Mouse (Mus musculus) liver, adult (tissue): ENCODE measurements around the gene Ints3.

Experiments
- GATA4 ChIP-seq: IDR thresholded peaks from 2 replicates; pipeline ENCODE4 v1.6.1; 2014; ENCODE audit warnings: mild to moderate bottlenecking, low read length; ENCODE audit not compliant: insufficient replicate concordance

Gene Ints3

GRCm38 (mm10) chr3:90425499-90425898 lies 7.9 kb downstream of the Ints3 start:
- no peak for TF ChIP-seq GATA4

DNA sequence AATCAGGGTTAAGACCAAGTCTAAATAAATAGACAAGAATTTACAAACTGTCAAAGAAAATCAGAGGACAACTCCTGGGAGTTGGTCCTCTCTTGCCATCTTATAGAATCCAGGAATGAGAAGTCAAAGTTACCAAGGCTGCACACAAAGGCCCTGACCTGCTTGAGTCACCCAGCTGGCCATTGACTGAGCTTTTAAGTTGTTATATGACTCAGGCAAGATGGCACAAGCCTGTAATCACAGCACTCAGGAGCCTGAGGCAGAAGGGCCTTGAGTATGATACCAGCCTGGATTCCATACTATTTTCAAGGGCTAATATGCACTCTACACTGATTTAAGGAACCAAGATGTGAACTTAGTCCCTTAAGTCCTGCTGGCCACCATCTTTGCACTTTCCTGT lies 9.9 kb downstream of the Ints3 start:
- no peak for TF ChIP-seq GATA4

GRCm38 (mm10) chr3:90420696-90421095 lies 12.7 kb downstream of the Ints3 start:
- TF ChIP-seq GATA4: no peak

- TF ChIP-seq GATA4: no peak
Measured at GRCm38 (mm10) chr3:90413011-90413396, 20.4 kb downstream of the Ints3 start.

DNA sequence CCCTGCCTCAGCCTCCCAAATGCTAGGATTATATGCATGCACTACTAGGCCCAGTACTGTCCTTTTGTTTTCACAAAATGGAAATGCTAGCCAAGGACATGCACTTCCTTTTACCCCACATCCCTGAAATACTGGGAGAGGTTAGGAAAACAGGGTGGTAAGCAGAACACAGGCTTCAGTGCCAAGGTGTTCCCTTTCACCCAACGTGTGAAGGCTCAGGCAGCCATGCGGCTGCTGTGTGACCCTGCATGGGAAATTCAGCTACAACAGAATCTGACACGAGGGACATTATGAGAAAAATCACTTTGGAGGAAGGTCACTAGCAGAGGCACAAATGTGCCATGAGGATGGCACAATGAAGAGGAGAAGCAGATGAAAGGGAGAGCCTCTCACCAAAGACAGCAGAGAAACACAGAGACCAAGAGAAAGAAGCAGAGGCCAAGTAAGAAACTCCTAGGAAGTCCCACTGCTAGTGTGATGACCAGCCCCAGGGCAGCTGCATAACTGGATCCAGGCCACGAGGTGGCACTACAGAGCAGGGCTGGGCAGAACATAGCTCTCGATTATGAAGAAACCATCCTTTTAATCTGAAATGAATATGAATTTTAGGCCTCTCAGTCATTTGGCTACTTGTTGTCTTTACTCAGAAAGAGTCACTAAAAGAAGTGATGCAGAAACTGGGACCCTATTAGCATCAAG lies 21.0 kb downstream of the Ints3 start:
- TF ChIP-seq GATA4: no peak

DNA sequence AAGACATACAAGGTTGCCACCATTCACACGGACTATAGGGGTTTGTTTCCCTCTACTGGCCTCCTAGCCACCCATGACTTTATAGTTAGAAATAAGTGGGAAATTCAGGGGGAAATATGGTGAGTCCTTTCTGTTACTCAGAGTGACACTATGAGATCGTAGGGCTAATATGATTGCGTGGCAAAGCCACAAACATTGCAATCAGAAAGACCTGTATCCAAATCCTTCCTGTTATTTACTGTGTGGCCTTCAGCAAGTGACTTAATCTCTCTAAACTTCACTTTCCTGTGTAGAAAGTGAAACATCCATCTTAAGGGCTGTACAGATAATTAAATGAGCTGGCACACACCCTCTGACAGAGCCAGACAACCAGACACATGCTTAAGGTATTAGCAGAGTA lies 24.7 kb downstream of the Ints3 start:
- TF ChIP-seq GATA4: no peak

GRCm38 (mm10) chr3:90406414-90406813 lies 27.0 kb downstream of the Ints3 start:
- TF ChIP-seq GATA4: no peak

DNA sequence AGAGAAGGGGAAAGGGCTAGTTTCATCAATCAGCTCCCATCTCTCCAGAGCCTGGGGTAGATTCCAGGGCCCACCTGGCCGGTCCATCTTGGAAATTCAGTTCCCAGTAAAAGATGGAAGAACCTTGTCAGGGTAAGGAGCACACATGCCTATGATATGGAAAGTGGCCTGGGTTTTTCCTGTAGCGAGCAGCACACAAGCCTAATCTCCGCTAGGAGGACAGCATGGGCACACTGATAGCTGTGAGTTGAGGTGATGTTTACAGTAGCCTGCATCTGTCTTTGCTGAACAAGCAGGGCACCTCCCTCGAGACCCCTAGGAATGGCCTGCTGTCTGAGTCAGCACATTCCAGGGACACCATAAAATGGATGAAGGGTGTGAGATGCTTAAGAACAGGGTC lies 28.8 kb downstream of the Ints3 start:
- TF ChIP-seq GATA4: no peak

DNA sequence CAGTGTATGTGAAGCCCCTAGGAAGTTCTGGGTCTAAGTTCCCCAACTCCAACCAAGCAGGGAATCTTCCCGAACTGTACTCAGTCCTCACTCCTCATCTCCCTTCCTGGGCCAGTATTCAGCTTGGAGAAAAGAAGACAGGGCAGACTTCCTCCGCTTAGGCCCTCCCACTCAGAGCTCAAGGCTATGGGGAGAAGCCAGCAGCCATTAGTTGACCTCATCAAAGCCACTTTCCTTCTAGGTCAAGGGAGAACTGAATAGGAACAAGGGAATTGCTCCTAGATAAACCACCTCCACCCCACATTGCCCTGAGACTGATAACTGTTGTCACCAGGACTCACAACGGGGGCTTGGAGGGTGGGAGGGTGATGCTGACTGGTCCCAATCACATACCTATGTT lies 29.3 kb downstream of the Ints3 start:
- TF ChIP-seq GATA4: no peak

DNA sequence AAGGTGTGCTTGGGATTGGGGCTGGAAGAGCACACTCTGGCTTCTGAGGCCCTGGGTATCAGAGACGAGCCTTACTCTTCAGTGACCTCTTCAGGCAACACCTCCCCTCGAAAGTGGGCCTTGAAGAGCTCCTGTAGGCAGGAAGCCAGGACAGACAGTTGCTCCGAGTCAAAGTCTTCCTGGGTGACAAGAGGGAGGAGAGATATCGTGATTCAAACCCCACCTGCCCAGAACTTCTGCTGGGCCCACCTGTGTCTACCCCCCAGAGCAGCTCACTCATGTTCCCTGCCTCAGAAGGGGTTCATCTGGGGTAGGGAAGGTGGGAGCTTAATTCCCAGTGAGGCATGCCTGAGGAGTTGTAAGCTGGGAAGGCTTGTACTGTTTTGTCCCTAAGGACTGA lies 32.4 kb downstream of the Ints3 start:
- no peak for TF ChIP-seq GATA4

DNA sequence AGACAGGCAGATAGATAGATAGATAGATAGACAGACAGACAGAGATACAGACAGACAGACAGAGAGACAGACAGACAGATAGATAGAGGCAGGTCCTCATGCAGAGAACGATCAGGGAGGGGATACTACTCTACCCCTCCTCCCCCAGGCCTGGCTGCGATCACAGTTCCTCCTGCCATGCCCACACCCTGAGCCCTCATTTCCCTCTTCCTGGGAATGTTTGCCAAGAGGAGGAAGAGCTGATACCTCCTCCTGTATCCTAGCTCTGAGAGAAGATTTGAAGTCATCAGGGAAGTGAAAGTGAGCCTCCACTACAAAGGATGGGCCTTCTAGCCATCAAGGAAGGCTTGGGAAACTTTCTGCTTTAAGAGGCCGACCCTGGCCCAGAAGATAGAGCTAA lies 37.8 kb downstream of the Ints3 start:
- no peak for TF ChIP-seq GATA4

- no peak for TF ChIP-seq GATA4
Measured at GRCm38 (mm10) chr3:90392661-90393060, 40.8 kb downstream of the Ints3 start.

DNA sequence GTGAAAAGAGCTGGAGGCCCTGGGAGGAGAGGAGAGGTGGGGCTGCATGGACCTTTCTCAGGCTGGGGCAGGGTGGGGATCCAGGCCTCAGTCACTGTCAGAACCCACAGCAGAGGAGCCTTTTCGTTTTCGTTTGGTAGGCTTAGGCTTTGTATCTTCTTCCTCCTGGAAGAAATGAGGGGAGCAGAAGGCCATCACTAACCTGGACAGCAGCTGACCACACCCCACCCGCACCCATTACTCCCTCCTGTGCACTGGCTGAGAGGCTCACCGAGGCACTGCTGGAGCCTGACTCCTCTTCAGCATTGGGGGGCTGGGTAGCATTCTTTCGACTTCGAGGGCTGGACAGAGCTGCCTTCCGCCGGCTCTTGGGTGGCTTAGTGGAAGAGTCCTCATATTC lies 41.5 kb downstream of the Ints3 start:
- TF ChIP-seq GATA4: no peak

- no peak for TF ChIP-seq GATA4
Measured at GRCm38 (mm10) chr3:90391004-90391403, 42.4 kb downstream of the Ints3 start.

DNA sequence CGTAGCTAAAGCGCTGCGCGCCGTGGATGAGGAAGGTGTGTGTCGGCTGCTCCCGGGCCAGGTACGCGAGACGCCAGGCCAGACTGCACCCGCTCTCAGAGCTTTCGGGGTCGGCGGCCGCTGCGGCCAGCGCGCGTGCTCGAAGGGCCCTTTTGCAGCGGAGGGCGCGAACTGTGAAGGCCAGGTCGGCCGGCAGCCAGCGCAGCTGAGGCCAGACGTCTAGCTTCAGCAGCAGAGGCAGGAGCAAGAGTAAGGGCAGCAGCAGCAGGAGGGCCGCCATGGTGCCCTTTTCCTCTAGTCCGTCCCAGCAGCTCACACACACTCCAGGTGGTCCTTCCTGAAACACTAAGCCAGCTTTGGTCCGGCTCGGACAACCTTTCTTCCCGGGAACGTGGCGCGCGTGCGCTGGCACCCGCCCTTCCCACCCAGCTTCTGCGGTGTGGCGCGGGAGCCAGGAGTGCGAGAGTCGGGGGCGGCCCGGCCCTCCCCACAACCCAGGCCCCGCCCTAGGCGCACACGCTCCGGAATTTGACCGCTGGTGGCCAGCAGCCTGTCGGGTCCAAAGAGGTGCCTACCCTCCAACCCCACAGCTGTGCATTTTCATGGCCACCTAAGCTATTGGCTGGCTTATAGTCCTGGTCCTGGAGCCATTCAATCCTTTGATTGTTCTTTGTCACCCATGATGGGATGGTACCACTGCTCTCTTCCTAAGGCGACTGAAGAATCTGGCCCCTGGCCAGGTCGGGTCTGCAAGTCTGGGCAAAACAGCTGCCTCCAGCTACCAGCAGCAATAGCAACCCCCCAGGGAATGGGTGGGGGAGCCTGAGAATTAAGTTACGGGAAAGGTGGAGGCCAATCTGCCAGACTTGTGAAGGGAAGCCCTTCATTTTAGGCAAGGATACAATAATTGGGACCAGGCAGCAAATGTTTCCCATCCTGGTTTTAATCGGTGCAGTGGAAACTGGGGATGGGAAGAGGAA lies 43.6 kb downstream of the Ints3 start, which contains the start of gene Slc27a3:
Gene Slc27a3 (minus strand): TSS at position 428 of the 980 bp plus-strand sequence.
- TF ChIP-seq GATA4: no peak
